Mouse (Mus musculus) heart, adult 11 months (tissue): Measurements from ENCODE around the gene Apc2.

ENCODE experiments used
- DNase-seq: peaks from one replicate; pipeline ENCODE4 v3.0.0; 2022

Gene Apc2

DNA sequence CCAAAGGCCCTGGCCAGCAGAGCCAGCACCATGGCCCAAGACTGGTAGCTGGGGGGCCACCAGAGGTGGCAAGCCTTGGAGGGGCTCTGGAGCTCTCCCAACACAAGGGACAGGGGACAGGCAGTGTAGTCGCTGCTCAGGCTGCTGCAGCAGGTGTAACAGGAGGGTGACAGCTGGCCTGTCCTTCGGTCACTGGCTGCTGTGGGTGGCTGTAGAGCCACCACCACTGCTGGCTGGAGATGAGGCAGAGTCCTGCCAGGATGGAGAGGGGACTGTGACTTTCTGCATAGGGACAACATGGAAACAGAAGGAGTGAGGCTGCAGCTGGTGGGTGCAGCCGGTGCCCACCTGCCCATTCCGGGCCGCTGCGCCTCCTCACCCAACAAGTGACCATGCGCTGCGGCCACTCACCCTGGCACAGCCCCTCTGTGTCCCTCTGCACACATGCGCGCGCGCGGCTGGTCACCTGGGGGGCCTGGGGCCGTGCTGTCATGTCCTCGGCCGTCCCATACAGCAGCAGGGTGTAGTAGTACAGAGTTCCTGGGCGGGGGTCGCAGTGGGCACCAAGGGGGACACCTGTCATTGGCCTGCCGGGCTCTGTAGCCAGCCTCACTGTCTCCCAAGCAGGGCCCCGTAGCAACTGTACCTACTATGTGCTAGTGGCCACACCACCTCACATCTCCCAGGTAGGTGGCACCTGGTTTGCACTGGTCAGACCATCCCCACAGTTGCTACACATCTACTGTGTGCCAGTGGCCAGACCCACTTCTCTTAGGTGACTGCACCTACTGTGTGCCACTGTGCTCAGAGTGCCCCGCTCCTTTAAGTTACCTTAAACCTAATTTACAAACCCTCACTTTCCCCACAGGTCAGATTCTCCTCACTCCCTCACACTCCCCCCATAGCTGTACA, 26.1 kb downstream of the Apc2 start:
- peak; percentile 95 for DNase-seq

DNA sequence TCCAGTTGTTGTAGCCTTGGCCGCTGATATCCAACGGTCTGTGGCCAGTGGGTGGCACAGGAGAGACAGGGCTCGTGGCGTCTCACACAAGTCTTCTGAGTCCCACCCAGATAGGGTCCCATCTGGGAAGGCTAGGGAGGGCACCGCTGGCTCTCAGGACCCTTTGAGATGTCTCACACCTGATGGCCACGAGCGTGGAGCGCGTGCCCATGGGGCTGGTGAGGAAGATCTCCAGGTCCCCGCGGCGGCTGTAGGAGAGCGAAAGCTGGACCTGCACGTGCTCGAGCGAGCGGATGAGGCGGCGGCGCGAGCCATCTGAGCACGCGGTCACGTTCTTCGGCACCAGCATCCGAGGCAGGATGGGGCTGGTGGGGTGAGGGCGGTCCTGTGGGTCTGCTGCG, 27.0 kb downstream of the Apc2 start:
- peak; percentile 97 for DNase-seq

DNA sequence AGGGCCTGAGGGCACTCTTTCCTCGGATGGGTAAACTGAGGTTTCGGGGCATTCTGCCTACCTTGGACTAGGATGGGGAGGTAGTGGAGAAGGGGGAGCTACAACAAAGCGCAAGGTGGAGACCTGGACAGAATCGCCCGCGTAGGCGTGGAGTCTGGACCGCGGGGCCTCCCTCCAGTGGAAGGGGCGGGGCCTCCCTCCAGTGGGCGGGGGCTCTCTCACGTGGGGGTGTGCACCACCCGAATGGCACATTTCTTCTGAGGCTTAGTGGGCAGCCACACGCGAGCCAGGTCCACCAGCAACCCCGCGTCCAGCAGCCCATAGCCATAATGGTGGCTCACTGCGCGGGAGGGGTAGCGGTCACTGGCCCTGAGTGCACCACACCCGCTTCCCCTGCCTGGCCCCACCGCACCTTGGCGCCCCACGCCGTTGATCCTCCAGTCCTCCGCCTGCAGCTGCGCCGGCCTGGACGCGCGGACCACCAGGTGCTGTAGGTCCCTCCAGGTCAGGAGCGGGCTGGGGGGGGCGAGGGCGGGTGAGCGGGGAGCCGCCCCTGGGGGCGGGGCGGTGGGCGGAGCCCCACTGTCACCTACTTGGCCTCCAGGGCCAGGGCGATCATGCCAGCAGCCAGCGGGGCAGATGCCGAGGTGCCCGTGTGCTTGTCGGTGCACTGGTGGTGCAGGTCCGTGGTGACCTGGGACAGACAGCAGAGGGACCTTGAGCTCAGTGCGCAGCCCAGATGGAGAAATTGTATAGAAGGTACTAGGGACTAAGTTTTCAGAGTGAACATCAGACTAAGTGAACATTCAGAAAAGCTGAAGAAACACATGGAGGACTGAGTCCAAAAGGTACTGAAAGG, 27.7 kb downstream of the Apc2 start:
- peak; percentile 98 for DNase-seq

DNA sequence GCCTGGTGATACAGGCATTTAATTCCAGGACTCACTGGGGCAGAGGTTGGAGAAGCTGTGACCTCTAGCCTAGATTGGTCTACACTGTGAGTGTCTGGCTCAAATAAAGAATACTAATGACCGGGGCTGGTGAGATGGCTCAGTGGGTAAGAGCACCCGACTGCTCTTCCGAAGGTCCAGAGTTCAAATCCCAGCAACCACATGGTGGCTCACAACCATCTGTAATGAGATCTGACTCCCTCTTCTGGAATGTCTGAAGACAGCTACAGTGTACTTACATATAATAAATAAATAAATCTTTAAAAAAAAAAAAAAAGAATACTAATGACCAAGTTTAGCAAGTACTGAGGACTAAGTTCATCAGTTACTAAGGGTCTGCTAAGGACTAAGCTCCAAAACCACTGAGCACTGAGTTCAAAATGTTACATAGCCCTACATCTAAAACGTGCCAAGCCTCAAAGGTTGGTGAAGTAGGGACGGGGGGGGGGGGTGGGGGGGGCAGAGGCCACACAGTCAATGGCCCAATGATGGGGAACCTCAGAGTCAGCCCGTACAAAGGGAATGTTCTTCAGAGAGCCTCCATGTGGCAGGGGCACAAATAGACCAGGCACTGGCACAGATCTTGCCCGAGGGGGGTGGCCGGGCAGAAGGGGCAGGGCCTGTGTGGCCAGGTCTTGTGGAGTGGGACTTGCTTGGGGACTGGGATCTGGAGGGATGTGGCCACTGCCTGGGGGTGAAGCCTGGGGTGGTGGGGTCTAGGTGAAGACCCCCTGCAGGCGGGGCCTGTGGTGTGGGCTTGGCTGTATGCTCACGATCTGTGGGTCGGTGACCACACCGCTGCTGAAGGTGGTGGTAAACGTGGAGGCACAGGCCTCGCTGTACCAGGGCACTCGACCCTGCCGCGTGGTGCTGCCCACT, 28.6 kb downstream of the Apc2 start:
- DNase-seq, result peak; percentile 95

DNA sequence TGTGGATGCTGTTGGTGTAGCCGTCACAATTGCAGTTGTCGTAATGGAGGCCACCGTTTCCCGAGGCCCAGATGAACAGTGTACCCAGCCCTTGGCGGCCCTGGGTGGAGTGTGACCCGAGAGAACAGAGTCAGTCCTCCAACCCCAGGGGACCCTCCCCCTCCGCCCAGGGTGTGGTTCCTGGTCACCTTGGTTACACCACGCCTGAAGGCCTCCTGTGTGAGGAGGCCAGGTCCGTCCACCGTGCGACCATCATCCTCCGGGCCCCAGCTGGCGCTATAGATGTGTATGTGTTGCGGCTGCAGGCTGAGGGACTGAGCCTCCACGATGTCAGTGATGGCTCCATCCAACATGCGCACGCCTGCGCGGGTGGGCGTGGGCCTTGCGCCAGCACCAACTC, 29.3 kb downstream of the Apc2 start:
- DNase-seq, result no peak

DNA sequence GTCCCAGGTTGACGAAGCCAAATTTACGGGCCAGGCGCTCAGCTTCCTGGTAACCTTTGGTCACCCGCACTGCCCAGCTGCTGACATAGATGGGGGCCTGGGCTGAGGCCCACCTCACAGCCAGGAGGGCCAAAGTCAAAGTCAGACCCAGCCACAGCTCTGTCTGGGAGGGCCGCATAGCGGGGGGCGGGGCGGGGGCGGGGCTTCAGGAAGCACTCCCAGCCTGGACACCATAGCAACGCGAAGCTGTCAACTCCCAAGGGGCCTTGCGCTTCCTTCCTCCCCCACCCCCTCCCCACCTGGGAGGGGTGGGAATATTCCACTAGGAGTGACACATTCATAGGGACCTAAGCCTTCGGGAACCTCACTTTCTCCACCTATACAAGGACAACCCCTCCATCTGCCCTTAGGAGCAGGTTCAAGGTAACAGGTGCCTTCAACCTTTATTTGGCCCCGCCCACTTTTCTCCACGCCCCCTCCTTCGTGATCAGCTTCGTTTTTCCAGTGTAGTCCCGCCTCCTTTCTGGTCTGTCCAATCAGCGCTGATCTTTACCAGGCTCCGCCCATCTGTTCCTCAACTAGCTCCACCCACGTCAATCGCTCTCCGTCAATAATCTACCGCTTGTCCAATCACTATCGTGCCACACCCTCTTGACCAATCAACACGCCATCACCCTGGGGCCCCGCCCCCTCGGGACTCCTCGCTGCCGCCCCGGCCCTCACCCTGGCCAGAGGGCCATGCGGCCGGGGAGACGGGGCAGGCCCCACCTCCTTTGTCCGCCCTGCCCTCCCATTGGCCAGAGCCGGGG, 33.7 kb downstream of the Apc2 start, which contains the start of the genes Pcsk4 and Reep6:
Gene Pcsk4, minus strand, starts transcription at position 226 of the 809 bp plus-strand sequence.
Gene Reep6, plus strand, starts transcription at position 681 of the 809 bp plus-strand sequence.
- peak; percentile 100 for DNase-seq

DNA sequence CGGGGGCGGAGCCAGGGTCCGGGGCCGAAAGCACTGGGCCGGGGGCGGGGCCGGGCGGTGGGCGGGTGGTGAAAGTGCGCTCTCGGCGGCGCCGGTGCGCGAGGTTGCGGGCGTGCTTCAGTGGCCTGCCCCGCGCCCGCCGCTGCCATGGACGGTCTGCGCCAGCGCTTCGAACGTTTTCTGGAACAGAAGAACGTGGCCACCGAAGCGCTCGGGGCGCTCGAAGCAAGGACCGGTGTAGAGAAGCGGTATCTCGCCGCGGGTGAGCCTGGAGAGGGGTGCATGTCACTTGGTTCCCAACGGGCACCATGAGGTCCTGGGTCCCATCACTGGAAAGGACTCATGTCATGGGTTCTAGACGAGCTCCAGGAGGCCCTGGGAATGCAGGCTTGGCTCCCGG, 34.3 kb downstream of the Apc2 start:
- no peak for DNase-seq

DNA sequence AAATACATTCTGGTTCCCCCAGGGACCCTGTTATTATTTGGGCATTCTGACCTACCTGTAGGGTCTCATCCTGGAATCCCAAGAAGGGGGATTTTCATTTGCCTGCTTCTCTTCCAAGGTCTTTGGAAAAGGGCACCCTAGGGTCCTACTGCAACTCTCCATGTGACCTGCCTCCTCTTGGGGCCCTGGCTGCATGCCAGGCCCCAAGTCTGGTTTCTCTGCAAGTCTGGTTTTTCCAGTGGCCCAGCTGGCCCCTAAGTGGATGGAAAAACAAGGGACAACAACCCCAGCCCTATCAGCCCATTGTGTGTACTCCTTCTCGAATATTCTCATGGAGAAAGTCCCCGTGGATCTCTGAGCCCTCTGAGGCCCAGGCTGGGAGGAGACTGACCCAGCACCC, 35.1 kb downstream of the Apc2 start:
- DNase-seq, result no peak

DNA sequence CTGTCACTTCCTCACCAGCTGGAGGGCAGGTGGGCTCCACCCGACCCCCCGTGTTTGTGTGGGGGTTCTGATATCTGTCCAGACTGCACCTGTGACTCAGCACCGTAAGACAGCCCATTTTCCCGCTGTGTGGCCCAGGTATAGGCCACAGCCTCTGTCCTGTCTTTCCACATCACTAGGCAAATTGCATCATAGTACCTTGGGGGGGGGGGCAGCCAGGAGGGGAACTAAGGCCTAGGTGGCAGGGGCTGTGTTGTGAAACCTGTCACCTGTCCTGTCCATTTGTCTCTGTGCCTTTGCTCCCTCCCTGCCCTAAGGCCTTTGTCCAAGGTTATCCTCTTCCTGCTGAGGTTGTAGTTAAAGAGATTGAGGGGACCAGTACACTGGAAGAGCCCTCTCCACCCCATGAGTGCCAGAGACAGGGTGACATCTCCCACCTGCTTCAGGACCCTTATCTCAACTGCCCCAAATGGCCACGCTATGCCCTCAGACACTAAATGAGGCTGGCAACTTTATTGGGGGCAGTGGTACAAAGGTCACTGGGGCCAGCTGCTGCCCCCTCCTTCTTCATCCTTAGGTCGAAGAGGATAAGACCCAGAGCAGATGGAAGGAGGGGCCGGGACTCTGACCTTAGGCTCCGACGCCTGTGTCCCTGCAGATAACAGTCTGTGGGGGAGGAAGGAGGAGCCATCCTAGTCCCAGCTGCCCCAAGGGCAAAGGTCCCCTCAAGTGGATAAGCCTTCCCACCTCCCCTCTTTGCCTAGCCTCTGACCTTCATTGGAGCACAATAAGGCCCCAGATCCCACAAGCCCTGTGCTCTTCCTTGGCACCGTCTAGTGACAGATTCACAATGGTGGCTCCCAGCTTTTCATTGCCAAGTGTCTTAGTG, 36.1 kb downstream of the Apc2 start:
- no peak for DNase-seq

DNA sequence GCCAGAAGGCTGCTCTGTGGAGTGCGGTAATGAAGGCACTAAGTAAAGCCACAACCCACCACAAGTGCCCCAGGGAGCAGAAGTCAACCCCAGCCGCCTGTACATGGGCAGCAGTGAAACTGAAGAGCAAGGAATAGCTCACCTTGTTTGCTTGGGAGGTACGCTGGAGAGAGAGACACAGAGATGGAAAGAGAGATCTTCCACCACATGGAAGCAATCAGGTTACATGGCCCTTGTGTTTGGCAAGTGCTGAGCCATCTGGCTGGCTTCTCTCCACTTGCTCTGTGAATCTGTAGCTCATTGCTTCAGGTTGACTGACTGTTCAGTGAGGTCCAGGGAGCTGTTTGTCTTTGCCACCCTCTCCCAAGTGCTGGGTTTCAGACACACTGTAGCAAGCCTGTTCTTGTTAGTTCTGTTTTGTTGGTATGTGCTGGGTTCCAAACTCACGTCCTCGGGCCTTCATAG, 36.8 kb downstream of the Apc2 start:
- DNase-seq, result no peak

DNA sequence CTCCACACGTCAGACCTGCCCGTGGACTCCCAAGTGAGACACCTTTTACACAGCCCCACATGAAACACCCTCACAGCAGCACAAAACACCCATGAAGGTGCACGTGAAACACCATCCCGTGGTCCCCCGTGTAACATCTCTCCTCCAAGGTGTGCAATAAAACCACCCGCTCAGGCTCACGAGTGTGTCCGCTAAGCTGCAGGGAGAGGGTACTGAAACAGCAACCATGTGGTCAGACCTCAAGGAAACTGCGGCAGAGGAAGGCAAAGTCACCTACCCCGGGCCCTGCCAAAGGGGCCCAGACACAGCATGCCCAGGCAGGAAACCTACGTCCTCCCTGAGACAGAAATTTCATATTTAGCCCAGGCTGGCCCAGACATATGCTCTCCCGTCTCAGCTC, 40.5 kb downstream of the Apc2 start:
- no peak for DNase-seq

DNA sequence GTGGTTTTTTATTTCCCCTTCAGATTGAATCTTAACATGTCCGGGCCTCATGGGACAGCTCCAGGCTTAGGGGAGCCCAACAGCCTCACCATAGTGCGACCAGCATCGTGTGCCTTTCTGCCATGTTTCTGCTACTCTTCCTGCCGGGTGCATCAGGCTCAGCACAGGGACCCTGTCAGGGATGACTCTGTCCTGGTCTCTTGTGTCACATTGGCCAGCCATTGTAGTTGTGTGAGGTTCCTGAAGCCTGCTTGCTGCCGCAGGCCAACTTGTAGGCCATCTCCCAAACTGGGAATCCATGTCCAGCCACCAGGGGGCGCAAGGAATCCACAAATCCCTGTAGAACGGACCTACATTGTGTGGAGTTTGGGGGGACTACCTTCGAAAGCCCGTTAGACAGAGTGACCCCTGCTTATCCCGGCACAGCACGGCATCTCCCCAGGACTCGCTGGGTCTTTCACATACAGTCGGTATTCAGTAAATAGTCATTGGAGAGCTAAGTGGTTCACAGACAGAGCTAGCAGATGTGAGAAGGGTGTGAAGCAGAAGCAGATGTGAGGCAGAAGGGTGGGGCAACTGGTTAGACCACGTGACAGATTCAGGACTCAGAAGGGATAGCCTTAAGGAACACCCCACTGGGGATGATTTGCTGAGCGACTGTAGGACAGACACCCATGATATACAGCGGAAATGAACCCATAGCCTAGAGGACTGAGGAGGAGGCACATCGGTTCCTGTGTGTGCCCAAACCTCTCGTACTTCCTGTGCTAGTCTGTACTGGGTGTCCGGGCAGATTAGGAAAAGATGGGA, 44.4 kb downstream of the Apc2 start:
- DNase-seq, result peak; percentile 98

DNA sequence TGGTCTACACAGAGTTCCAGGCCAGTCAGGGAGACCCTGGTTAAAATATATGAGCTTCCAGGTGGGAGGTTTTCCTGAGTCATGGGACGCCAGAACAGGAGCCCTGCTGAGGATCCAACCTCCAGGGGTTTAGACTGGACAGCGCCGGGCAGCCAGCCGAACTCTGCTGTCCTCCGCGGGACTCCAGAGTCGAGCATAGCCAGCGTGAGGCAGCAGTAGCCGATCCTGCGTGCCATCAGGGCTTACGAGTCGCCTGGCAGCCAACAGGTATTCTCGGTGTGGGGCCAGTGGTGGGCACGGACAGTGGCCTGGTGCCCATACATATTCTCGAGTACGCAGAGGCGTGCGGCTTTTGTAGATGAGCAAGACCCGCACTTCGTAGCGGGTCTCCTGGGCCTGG, 45.2 kb downstream of the Apc2 start:
- DNase-seq, result peak; percentile 93

DNA sequence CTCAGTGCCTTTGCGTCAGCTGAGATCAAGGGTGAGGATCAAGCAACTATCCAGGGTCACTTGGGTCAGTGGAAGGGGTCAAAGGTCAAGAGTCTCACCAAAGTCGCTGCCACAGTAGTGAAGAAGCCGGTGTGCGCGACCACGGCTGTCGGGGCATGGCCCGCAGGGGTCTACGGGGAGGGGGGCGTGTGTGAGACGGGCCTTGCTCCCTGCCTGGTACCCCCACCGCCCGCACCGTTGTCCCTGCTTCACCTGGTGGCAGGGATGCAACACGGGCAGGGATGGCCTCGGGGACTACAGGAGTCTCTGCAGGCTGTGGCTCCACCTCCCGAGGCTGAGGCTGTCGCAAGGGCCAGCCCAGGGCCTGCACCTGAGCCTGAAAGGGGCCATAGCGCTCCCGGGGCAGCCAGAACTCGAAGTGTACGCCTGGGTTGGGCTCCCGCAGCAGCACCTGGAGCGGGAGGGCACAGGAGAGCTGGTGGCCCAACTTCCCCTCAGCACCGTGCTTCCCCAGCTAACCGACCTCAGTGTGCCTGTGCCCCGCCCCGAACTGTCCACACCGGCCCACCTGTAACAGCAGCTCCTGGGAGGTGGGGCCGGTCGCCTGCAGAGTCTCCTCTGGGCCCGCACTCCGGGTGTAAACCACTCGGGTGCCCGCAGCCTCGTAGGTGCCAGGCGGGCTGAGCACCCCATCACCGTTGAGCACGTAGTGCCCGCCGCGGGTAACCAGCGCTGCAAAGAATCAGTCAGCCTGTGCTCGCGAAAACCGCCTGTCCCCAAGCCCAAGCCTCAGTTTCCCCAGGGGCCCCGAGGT, 45.9 kb downstream of the Apc2 start:
- peak; percentile 94 for DNase-seq

DNA sequence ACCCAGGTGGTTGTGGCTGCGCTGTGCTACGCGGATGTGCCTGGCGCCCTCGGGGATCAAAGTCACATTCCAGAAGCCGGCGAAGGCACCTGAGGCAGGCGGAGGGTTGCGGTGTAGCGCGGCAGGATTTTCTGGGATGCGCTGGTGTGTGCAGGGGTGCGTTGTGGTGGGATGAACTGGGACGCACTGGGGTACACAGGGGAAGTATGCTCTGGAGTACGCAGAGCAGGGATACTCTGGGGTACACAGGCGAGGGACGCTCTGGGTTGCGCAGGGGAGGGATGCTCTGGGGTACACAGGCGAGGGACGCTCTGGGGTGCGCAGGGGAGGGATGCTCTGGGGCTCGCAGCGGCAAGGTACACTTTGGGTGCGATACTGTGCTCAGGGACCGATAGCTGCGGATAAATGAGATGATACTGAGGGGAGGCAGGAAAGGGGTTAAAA, 46.5 kb downstream of the Apc2 start:
- DNase-seq, result peak; percentile 93

DNA sequence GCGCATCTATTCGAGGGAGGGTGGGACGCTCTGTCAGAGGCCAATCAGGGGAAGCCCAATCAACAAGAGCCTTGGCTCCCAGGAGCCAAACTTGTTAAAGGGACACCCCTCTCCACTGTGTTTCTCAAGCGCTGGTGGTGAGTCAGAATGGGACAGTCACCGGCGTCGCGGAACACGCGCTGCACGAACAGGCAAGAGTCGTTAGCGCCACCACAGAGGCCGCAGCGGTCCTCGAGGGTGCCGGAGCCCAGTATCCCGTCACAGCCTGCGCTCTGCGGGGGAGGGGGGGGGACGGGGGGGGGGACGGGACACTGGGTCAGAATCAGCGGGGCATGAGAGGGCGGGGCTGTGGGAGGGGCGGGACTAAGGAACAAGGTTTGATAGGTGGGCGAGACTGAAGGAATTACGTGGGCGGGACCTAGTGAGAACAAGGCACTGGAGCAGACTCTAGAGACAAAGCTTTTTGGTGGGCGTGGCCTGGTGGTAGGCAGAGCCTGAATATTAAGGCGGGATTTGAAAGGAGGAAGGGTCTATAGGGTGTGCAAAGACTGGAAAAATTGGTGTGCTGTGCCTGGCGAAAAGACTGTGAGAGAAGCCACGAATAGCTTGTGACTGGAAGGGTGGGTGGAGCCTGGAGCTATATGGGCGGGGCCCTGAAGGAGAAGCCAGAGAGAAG, 47.1 kb downstream of the Apc2 start:
- DNase-seq, result peak; percentile 97

DNA sequence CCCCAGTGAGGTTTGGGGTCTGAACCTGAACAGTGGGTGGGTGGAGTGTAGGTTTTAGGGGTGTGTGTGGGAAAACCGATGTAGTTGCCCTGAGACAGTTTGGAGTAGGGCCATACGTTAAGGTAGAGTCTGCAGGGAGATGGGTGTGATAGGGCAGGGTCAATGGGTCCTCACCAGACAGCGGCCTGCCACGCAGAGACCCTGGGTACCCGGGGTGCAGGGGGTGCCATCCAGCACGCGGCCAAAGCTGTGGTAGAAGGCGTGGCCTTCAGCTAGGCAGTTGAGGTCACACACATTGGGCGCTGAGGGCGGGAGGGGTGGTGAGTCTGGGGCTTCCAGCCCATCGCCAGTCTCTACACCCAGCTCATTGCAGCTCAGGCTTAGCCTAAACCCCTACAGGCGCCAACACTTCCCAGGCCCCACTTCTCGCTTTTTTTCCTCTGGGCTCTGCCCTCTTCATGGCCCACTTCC, 47.7 kb downstream of the Apc2 start:
- DNase-seq, result peak; percentile 95

DNA sequence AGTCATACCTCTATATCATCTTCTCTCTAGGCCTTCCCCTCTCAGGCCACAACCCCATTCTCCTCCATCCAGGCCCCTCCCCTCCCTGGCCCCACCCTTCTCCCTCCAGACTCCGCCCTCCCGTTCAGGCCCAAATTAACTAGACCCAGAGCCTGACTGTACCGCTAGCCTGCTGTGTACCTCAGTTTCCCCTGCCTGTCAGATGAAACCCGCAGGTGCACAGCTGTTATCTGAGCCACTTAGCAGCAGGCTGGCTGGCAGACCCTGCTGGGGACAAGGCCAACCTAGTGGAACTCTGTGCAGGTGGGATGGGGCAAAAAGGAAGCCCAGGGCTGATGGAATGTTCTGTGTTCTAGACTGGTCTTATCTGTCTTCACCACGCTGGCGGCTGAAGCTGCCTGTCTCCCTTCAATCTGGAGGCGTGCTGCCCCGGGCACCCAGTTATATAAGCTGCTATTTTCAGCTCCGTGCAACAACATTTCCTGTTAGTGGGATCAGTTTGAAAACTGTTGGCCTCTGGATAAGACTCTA, 48.4 kb downstream of the Apc2 start:
- DNase-seq, result peak; percentile 98
